Mouse (Mus musculus): ENCODE data around the gene Map2k6. TPM values are rescaled to one million over a fixed set of nuclear protein-coding genes. Genes with fewer than 3 reads are reported as not detected.

The Map2k6 gene
- total RNA-seq, 2 experiments from 2014 or later, result 4.2 TPM; not detected in 1

DNA sequence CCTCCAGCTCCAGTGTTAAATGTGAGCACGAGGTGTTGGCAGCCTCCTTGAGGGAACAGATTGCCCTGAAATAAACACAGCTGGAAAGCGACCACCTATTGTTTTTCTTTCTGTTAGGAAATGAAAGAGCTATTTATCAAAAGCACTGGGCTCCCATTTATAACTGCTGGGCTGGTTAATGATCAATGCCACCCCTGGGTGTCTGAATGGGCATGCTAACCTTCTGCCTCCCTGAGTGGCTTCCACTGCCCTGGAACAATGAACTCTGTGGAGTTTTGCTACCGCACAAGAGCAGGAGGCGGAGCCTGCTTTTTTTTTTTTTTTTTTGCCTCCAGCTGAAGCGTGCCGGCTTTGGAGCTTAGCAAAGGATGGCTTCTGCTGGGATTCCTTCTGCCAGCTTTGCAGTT is 80.1 kb downstream of the Map2k6 start:
- peak; percentile 61; the same call in 1 of the 2 replicates for ATAC-seq (replicated peaks; ENCODE audit: low FRiP score, poor library complexity, severe bottlenecking)

DNA sequence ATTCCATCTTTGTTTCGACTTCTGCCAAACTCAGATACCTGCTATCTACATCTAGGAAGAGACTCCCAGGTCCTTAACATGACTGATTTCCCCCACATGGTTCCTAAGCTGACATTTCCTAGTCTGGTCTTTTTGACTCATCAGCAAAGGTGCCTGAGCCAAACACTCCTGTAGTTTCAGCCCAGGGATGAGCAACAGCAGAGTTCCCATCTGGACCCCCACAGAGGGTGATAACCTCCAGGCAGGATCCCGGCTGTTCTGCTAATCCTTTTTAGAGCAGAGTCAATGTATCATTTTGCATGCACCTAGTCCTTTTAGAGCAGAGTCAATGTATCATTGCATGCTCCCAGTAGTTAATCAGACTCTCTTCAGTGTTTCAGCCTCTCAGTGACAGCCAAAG is 82.5 kb downstream of the Map2k6 start:
- ATAC-seq (replicated peaks; ENCODE audit: low FRiP score, poor library complexity, severe bottlenecking), result no peak

DNA sequence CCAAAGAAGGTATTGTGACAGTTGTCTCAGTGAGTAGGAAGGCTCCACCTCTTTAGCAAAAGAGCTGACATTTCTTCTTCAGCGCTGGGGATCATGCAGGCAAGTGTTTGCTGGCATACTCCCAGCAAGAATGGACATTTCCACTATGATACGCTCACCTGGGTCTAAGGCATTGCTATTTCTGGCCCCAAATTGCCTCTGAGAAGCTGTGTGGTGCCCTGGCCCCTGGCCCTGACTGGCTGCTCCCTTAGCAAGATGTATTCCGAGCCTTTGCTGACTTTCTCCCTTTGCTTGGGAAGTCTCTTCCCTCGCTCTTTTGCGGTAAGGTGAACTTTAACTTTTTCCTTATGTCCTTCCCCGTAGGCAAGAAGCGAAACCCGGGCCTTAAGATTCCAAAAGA is 83.3 kb downstream of the Map2k6 start:
- no peak for ATAC-seq (replicated peaks; ENCODE audit: low FRiP score, poor library complexity, severe bottlenecking)

DNA sequence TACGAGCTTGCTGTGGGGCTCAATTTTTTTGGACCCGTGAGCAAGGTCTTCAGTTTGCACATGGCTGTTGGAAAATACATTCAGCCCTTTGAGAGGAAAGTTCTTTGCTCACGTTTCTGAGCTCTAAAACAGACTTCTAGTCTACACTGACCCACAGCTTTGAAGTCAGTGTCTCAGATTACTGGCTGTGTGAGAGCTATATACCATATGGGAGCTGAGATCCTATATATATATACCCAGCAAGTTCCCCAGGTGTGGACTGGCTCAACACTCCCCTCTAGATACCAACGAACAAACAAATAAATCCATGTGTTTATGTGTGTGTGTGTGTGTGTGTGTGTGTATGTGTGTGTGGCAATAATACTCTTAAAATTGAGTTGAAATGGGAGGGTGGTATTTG is 83.7 kb downstream of the Map2k6 start:
- no peak for ATAC-seq (replicated peaks; ENCODE audit: low FRiP score, poor library complexity, severe bottlenecking)

DNA sequence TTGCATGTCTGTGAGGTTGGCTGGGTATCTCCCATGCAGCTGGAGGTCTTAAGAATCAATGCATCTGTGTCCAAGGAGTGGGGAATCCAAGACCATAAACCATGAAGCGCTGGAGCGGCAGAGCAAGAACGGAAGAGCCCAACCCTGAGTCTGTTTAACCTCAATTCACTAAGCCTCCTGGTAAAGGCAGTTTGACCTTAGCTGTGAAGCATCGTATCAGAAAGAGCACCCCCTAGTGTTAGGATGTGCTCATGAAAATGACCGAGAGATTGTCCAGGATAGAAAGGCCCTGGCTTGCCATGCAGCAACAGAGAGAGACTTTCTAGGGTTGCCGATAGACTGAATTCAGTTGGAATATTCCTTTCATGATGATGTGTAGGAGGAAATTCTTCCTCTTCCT is 84.2 kb downstream of the Map2k6 start:
- ATAC-seq (replicated peaks; ENCODE audit: low FRiP score, poor library complexity, severe bottlenecking), result peak; percentile 79

DNA sequence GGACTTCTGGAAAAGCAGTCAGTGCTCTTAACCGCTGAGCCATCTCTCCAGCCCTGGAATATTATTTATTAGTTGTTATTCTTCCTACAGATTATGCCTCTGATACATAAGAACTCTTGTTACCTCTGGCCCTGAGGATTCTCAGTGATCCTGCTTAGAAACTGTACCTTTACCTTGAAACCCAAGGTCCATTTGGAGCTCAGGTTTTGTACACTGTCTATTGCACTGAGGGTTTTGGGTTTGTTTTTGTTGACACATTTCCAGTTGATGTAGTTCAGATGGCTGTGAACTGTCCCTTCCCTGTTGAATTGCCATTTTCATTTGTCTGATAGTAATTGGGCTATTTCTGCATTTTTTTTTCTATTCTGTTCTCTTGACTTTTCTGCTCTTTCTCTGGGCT is 85.5 kb downstream of the Map2k6 start:
- ATAC-seq (replicated peaks; ENCODE audit: low FRiP score, poor library complexity, severe bottlenecking), result no peak

DNA sequence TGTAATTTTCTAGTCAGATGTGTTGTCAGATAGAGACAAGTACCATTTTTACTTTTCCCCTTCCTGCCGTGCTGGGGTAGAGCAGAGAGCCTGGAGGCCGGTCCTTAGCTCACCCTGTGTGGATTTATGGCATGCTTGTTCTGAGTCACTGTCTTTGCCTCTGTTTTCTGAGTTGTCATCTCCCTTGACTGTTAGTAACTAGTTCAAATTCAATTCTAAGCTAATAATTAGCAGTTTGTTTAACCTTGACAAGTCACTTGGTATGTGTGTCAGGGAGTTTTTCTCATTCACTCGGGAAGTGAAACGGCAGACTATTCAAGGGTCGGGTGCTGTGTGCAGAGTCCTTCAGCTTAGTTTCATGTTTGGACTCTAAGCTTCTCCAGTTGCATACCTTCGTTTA is 86.2 kb downstream of the Map2k6 start:
- no peak for ATAC-seq (replicated peaks; ENCODE audit: low FRiP score, poor library complexity, severe bottlenecking)

DNA sequence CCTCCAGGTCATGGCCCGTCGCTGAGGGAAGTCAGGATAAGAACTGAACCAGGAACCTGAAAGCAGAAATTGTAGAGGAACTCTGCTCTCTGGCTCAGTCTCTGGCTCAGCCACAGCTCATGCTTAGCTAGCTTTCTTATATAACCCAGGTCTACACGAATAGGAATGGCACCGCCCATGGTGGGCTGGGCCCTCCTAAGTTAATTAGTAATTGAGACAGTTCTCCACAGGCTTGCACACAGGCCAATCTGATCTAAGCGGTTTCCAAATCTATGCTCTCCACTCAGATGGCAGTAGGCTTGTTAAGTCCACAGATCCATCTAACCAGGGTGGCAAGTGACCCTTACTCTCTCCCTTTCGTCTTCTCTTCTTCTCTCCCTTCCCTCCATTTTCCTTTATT is 88.9 kb downstream of the Map2k6 start:
- ATAC-seq (replicated peaks; ENCODE audit: low FRiP score, poor library complexity, severe bottlenecking), result no peak

DNA sequence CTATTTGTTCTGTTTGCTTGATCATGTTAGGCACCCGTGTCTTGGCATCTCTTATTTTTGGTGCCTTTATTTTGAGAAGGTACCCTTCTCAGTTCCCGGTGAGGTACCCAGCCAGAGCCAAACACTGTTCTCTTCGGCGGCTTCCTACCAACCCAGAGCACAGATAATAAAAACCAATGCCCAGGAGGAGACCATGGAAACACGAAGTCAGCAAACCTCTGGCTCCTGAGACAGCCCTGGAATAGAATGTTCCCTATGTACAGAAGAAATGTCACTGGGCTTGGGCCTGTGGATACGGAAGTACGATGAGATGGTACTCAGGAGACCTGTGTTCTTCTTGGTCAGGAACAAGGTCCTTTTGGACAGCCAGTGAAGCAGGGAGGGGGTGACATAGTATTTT is 89.4 kb downstream of the Map2k6 start:
- ATAC-seq (replicated peaks; ENCODE audit: low FRiP score, poor library complexity, severe bottlenecking), result no peak

DNA sequence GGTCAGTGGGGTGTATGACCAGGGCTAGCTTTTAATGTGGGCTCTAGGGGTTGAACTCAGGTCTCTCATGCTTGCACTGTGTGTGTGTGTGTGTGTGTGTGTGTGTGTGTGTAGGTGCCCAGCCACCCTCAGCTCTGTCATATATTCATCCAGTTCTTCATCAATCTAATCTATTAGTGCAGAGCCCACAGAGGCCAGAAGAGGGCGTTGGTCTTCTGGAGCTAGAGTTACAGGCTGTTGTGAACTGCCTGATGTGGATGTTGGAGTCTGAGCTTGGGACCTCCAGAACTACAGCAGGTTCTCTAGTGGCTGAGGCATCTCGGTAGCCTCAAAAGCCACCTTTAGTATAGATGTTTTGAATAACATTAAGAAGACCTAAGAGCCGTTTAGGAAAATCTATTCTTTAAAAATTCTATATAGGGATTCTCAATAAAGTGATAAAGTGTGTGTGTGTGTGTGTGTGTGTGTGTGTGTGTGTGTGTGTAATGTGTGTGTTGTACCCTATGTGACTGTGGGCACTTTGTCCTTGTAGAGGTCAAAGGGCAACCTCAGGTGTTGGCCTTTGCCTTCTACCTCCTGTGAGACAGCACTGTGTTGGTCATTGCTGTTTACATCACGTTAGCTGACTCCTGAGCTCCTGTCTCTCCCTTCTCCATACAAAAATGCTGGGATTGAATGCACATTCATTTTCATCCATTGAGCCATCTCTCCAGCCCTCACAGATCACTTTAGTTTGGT is 96.6 kb downstream of the Map2k6 start:
- no peak for ATAC-seq (replicated peaks; ENCODE audit: low FRiP score, poor library complexity, severe bottlenecking)

DNA sequence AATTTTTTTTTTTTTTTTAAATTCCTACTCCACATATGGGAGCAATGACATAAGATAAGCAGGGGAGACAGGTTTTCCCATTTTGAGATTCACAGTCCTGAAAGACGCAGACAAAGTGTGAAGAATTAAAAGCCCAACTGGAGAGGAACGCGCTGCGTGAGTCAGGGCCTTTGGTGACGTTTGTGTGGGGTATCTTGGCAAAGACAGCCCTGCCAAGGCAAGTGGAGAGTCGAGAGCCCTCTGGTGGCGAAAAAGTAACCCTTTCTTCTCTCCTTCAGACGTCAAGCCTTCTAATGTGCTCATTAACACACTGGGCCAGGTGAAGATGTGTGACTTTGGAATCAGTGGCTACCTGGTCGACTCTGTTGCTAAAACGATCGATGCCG is 97.1 kb downstream of the Map2k6 start:
- ATAC-seq (replicated peaks; ENCODE audit: low FRiP score, poor library complexity, severe bottlenecking), result peak; percentile 57; the same call in 1 of the 2 replicates

DNA sequence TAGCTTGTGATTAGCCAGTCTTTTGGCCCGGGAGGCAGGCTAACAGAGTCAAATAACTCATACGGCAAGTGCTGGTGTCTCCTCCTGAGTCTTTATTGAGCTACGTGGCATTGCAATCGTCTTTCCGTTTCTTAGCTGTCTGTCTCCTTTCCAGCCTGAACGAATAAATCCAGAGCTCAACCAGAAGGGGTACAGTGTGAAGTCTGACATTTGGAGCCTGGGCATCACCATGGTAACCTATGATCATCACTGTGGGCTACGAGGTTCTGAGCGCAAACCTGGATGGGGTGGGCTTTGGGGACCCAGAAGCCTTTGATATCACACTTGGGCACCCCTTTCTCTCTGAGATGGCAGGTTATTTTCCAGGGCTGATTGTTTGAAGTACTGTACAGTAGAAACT is 98.8 kb downstream of the Map2k6 start:
- no peak for ATAC-seq (replicated peaks; ENCODE audit: low FRiP score, poor library complexity, severe bottlenecking)

DNA sequence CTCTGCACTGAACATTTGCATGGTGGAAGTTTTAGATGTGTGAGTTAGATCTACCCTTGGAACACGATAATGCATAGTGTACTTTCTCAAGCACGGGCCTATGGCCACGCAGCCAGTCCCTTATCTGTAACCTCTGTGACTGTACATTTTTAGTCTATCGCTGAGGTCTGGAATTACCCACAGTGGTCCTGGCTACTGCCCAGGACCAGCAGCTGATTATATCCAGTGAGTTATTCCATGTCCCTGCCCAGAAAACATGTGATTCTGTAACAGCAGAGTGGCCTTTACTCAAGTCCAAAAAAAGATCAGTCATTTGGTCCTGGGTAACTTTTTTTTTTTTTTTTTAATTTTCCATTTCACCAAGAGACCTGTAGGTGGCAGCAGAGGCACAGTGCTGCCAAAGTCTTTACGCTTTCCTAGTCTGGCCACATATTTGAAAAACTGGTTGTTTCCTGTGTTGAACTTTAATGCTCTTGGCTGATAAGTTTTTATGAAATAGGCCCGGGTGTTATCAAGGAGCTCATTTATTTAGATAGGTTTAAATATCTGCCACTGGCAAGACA is 99.8 kb downstream of the Map2k6 start:
- peak; percentile 72 for ATAC-seq (replicated peaks; ENCODE audit: low FRiP score, poor library complexity, severe bottlenecking)

DNA sequence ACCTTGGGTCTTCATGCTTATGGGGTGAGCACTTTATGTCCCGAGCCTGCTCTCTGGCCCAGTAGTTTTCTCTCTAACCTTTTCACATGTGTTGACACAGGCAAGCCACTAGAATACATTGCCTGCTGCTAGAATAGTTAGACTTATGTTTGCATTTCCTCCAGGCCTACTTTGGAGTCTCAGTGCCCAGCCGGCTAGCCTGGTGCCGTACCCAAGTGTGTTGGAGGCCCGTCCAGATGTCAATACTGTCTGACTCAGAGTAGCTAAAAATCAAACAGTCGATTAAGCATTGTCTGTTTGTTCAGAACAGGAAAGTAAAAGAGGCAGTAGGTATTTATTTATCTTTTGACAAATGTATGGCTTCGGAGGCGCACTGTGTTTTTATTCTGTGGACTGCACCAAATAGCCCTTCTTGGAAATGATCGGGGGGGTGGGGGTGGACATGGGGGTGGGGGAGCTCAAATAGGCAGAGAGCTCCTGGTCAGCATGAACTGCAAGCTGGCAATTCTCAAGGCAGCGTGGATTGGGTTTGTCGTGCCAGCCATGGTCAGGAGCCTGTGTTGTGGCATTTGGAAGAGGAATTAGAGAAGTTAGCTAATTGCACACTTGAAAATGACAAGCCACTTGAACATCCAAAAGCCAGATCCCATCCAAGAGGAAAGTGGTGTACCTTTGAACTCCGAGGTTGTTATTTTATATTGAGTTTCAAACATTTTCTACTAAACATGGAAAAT is 104.2 kb downstream of the Map2k6 start:
- ATAC-seq (replicated peaks; ENCODE audit: low FRiP score, poor library complexity, severe bottlenecking), result no peak

DNA sequence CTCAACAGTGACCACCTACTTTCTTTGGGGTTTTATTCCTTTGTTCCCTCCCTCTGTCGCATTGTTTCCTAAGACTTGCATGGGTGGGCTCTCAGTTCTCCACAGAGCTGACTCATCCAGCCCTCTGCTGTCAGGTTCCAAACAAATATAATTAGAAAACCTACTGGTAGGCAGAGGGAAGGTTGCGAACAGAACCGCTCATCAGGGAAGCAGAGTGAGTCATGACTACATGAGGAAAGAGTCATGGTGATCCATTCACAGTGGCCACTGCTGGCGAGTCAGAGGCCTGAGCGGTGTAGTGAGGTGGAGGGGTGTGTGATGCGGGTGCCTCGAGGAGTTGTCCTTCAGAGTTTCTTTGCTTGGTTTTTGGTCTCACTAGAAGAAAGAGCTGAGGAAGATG is 112.5 kb downstream of the Map2k6 start:
- no peak for ATAC-seq (replicated peaks; ENCODE audit: low FRiP score, poor library complexity, severe bottlenecking)

DNA sequence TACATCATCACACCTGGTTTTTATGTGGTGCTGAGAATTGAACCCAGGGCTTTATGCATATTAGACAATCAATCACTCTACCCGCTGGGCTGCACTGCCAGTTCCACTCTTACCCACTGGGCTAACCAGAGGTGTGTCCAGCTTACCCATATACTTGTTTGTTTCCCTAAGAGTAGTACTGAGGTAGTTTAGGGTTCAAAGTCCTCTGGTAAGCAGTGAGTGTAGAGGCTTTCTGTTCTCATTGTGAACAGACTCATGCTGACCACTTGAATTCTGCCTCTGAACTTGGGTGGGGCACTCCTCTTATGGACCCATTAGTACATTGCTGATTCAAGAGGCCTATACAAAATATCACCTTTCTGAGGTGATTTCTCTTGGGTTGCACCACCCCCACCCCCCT is 119.7 kb downstream of the Map2k6 start:
- no peak for ATAC-seq (replicated peaks; ENCODE audit: low FRiP score, poor library complexity, severe bottlenecking)

DNA sequence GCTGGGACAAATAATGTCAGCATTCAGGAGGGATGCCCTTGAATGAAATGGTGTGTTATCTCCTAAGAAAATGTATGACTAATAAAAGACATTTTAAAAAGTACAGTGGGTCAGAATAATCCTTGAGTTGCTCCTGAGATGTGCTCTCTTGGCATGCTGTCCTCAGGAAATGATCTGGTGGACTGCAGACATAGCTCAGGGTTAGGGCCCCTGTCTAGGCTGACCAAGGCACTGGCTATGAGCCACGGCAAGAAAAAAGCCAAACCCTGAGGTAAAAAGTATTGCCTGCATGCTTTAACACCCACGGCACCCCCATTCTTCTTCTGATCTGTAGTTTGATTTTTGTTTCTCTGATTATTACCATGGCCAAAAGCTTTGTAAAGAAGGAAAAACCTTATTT is 124.0 kb downstream of the Map2k6 start:
- no peak for ATAC-seq (replicated peaks; ENCODE audit: low FRiP score, poor library complexity, severe bottlenecking)

DNA sequence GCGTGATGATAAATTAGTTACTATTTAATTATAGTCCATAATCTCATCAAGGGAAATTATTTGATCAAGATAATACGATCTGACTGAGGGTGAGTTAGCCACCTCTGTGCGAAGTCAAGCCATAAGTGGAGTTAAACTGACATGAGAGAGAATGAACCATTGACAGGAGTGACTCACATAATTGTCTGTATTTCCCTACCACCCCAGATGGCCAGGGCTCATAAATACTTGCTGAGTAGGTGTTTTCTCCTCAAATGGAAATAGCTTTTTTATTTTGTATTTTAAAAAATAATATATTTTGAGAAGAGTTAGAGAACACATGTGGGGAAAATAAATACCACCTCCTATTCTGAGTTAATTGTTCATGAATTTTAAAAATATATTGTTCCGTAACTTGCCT is 127.2 kb downstream of the Map2k6 start:
- no peak for ATAC-seq (replicated peaks; ENCODE audit: low FRiP score, poor library complexity, severe bottlenecking)

DNA sequence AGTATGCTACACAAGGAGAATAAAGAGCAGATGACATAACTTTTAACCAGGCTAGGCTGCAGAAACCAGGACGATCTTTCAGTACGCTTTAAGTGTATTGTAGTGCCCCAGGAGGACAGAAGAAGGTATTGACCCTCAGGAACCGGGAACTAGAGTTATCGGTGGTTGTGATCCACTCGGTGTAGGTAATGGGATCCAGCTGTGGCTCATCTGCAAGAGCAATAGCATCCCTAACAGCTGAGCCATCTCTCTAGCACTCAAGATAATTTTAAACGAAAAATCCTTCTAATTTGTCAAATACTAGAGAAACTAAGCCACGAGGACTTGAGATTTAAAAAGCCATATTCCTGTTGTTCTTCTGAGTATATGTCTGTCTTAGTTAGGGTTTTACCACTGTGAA is 132.2 kb downstream of the Map2k6 start:
- ATAC-seq (replicated peaks; ENCODE audit: low FRiP score, poor library complexity, severe bottlenecking), result no peak

DNA sequence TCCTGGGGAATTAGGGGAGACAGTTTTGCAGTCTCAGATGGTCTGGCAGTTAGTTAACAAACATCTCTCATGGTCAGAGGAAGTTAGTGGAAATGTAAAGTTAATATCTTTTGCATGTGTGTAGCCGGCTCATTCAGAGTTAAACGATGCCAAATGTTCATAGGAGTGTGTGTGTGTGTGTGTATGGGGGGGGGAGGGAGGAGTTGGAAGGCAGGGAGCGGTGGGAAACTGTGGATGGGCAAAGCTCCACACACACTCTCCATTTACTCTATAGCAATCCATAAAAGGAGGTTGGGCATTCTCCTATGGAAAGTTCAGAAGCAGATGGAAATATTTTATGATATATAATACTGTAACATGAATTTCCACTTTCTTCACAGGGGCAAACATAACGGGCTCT is 135.9 kb downstream of the Map2k6 start:
- ATAC-seq (replicated peaks; ENCODE audit: low FRiP score, poor library complexity, severe bottlenecking), result no peak

DNA sequence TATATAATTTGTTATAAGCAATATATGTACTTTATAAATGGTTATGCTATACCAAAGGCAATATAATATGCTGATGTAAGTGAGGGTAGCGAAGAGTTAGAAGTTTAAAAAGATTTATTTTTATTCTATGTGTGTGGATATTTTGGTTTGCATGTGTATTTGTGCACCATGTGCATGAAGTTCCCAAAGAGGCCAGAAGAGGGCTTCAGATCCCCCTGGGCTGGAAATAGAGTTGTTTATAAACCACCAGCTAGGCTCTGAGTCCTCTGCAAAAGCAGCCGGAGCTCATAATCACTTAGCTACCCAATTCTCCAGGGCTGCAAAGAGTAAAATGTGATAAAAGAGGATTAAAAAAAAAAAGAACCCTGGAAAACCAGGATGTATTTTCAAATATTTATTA is 137.6 kb downstream of the Map2k6 start:
- no peak for ATAC-seq (replicated peaks; ENCODE audit: low FRiP score, poor library complexity, severe bottlenecking)

All from erythroid progenitor cell, adult 5-6 weeks (primary cell).